Mouse (Mus musculus) megakaryocyte, embryonic 14.5 days (primary cell): ENCODE measurements around the gene Olfr1243. TPM values are rescaled to one million over a fixed set of nuclear protein-coding genes. Genes with fewer than 3 reads are reported as not detected.
"Not testable (repeated sequence)": the region's sequence is repeated elsewhere in the genome, so short reads cannot be mapped to it uniquely, and the experiment has no call there.

Experiments used
- H3K27me3 ChIP-seq: replicated peaks from 2 replicates; pipeline ENCODE3; 2012; ENCODE audit warnings: inconsistent platforms
- H3K36me3 ChIP-seq: replicated peaks from 2 replicates; pipeline ENCODE3; 2012; ENCODE audit warnings: low read length, inconsistent platforms, mixed read lengths
- H3K4me1 ChIP-seq: 2 replicates; pipeline ENCODE4 v1.6.1; 2012; ENCODE audit warnings: inconsistent platforms
- H3K4me3 ChIP-seq: replicated peaks from 2 replicates; pipeline ENCODE3; 2012; ENCODE audit warnings: moderate library complexity, mild to moderate bottlenecking, inconsistent platforms
- H3K9me3 ChIP-seq: 2 replicates; pipeline ENCODE4 v1.6.1; 2012; ENCODE audit warnings: inconsistent platforms
- FLI1 ChIP-seq: IDR thresholded peaks from 2 replicates; pipeline ENCODE4 v1.6.1; 2012; ENCODE audit warnings: low read length, inconsistent platforms, mixed read lengths
- GATA1 ChIP-seq: IDR thresholded peaks from 3 replicates; pipeline ENCODE4 v1.6.1; 2012; ENCODE audit warnings: mixed read lengths, low read length, inconsistent platforms, borderline replicate concordance
- polyA plus RNA-seq: library from polyadenylated mRNA; stranded (reverse); fragments of >175 nt; gene quantifications from 2 replicates; pipeline ENCODE4 v1.2.3, GENCODE M21; 2012; ENCODE audit warnings: low replicate concordance; ENCODE audit not compliant: insufficient read depth

Olfr1243 gene
- polyA plus RNA-seq, result 2.7 TPM in 1 of 2 replicates, not detected in the other

GRCm38 (mm10) chr2:89531387-89531786 lies at the start of gene Olfr1243:
Olfr1243 (minus strand) TSS chr2:89531487.
- no peak within 1 kb of the TSS for H3K4me3 ChIP-seq
- TF ChIP-seq GATA1 (no peak), FLI1 (no peak)
- H3K36me3 ChIP-seq, result no peaks in the 10 kb centered on the region
- H3K9me3 ChIP-seq, result 0 out of 2 replicates have a peak, but pooled peaks cover 5% of the 10 kb centered on the region
- no peaks in the 10 kb centered on the region for H3K4me1 ChIP-seq
- no peaks in the 10 kb centered on the region for H3K27me3 ChIP-seq

GRCm38 (mm10) chr2:89578347-89578746 lies 47.1 kb upstream of the Olfr1243 start, which contains the start of gene Olfr1245:
Olfr1245 (minus strand) TSS chr2:89578447.
- no peaks in the 10 kb centered on the region for H3K4me1 ChIP-seq
- no peak within 1 kb of the TSS for H3K4me3 ChIP-seq
- H3K36me3 ChIP-seq, result no peaks in the 10 kb centered on the region
- no peak for TF ChIP-seq GATA1
- no peaks in the 10 kb centered on the region for H3K27me3 ChIP-seq
- no peaks in the 10 kb centered on the region for H3K9me3 ChIP-seq

- not testable (repeated sequence) for H3K4me3 ChIP-seq, H3K27me3 ChIP-seq, H3K4me1 ChIP-seq, H3K9me3 ChIP-seq, H3K36me3 ChIP-seq
These were observed 31.4 kb upstream of the Olfr1243 start for GRCm38 (mm10) chr2:89562706-89563105.

- Histone ChIP-seq H3K4me1 (no peaks in the 10 kb centered on the region), H3K36me3 (no peaks in the 10 kb centered on the region), H3K27me3 (no peaks in the 10 kb centered on the region), H3K4me3 (no peak overlapping the region), H3K9me3 (peaks cover 8% of the 10 kb centered on the region; the same call in 1 of the 2 replicates)
- TF ChIP-seq GATA1, result no peak
- no peak for TF ChIP-seq FLI1
These were observed 13.2 kb upstream of the Olfr1243 start for GRCm38 (mm10) chr2:89544516-89544915.

- no peak overlapping the region for H3K4me3 ChIP-seq
- no peaks in the 10 kb centered on the region for H3K27me3 ChIP-seq
- H3K36me3 ChIP-seq, result no peaks in the 10 kb centered on the region
- peaks cover 3% of the 10 kb centered on the region; the same call in 1 of the 2 replicates for H3K9me3 ChIP-seq
- no peak for TF ChIP-seq FLI1
- TF ChIP-seq GATA1, result no peak
- no peaks in the 10 kb centered on the region for H3K4me1 ChIP-seq
These were observed 8.6 kb upstream of the Olfr1243 start for GRCm38 (mm10) chr2:89539923-89540322.

GRCm38 (mm10) chr2:89498235-89498634 lies 33.1 kb downstream of the Olfr1243 start, which contains the start of gene Olfr1242:
Olfr1242 (minus strand) TSS chr2:89498335.
- Histone ChIP-seq H3K4me3 (no peak within 1 kb of the TSS), H3K27me3 (no peaks in the 10 kb centered on the region), H3K36me3 (no peaks in the 10 kb centered on the region), H3K9me3 (no peaks in the 10 kb centered on the region), H3K4me1 (no peaks in the 10 kb centered on the region)
- TF ChIP-seq FLI1 (no peak), GATA1 (no peak)

- Histone ChIP-seq H3K9me3 (no peaks in the 10 kb centered on the region), H3K4me3 (no peak within 1 kb of the TSS), H3K27me3 (no peaks in the 10 kb centered on the region), H3K36me3 (no peaks in the 10 kb centered on the region), H3K4me1 (no peaks in the 10 kb centered on the region)
- no peak for TF ChIP-seq GATA1
- no peak for TF ChIP-seq FLI1
These were observed 44.3 kb downstream of the Olfr1243 start, which contains the start of gene Olfr1241 for GRCm38 (mm10) chr2:89487026-89487425. Olfr1241 (minus strand) TSS chr2:89487126.

Other genes with a start within 250 kb of the Olfr1243 start
- not detected in 2 replicates for gene Olfr1229, start 243.5 kb downstream of the Olfr1243 start, polyA plus RNA-seq
- gene Olfr1230, start 234.2 kb downstream of the Olfr1243 start, polyA plus RNA-seq, result not detected in 2 replicates
- gene Olfr1231, start 224.4 kb downstream of the Olfr1243 start, polyA plus RNA-seq, result not detected in 2 replicates
- not detected in 2 replicates for gene Olfr1232, start 201.8 kb downstream of the Olfr1243 start, polyA plus RNA-seq
- not detected in 2 replicates for gene Olfr1233, start 189.1 kb downstream of the Olfr1243 start, polyA plus RNA-seq
- not detected in 2 replicates for gene Olfr1234, start 166.6 kb downstream of the Olfr1243 start, polyA plus RNA-seq
- not detected in 2 replicates for gene Olfr1238, start 121.8 kb downstream of the Olfr1243 start, polyA plus RNA-seq
- gene Olfr1239, start 111.1 kb downstream of the Olfr1243 start, polyA plus RNA-seq, result not detected in 2 replicates
- 0.07 TPM in 1 of 2 replicates, not detected in the other for gene Olfr1240, start 88.5 kb downstream of the Olfr1243 start, polyA plus RNA-seq
- gene Olfr1241, start 44.4 kb downstream of the Olfr1243 start, polyA plus RNA-seq, result not detected in 2 replicates
- not detected in 2 replicates for gene Olfr1242, start 33.2 kb downstream of the Olfr1243 start, polyA plus RNA-seq
- gene Olfr1245, start 47.0 kb upstream of the Olfr1243 start, polyA plus RNA-seq, result not detected in 2 replicates
- gene Olfr1246, start 61.7 kb upstream of the Olfr1243 start, polyA plus RNA-seq, result not detected in 2 replicates
- gene Olfr1247, start 82.6 kb upstream of the Olfr1243 start, polyA plus RNA-seq, result 0.01 TPM in 1 of 2 replicates, not detected in the other
- not detected in 2 replicates for gene Olfr1248, start 86.8 kb upstream of the Olfr1243 start, polyA plus RNA-seq
- not detected in 2 replicates for gene Olfr1249, start 103.5 kb upstream of the Olfr1243 start, polyA plus RNA-seq
- not detected in 2 replicates for gene Olfr1250, start 130.0 kb upstream of the Olfr1243 start, polyA plus RNA-seq
- gene Olfr1251, start 140.4 kb upstream of the Olfr1243 start, polyA plus RNA-seq, result not detected in 2 replicates
- not detected in 2 replicates for gene Olfr1252, start 193.5 kb upstream of the Olfr1243 start, polyA plus RNA-seq
- gene Olfr1253, start 225.6 kb upstream of the Olfr1243 start, polyA plus RNA-seq, result not detected in 2 replicates